Comparison of ENCODE assay signal across 10 mouse cellular contexts in genomic region chr3:137940757-137941156, GRCm38 (mm10). TPM values are rescaled to one million over a fixed set of nuclear protein-coding genes. Genes with fewer than 3 reads are reported as not detected.
DNase-seq lines count a peak whose midpoint lies in the region; ATAC-seq and TF ChIP-seq lines count a peak whose summit lies in the region.
"Had no signal": no experiment of that assay in that cellular context is flagged by ENCODE, and none has a peak within 500 bp of the region (broad histone marks: within the 10 kb centered on the region; RNA-seq: fewer than 3 reads in every experiment).

No protein-coding gene starts in this region.

- no peak overlapping the region for H3K27ac ChIP-seq in lung, embryonic 16.5 days (ENCODE audit: low read length)
- peak overlapping the region; percentile 81; the same call in 1 of the 2 replicates for H3K27ac ChIP-seq in bone marrow, adult 2 months (ENCODE audit: control insufficient read depth, insufficient read depth, low read depth, low read length, poor library complexity)
- H3K27ac ChIP-seq: midbrain, embryonic 12.5 days had no signal

- H3K9ac ChIP-seq in lung, embryonic 16.5 days (ENCODE audit: low read length), result no peak overlapping the region
- H3K9ac ChIP-seq: midbrain, embryonic 12.5 days had no signal

- no peak overlapping the region for H3K4me2 ChIP-seq in lung, embryonic 16.5 days (ENCODE audit: low read depth, low read length)
- H3K4me2 ChIP-seq: midbrain, embryonic 12.5 days had no signal

- no peak for TF ChIP-seq CTCF in bone marrow, adult 2 months (IDR thresholded peaks at IDR 0.05; ENCODE audit: control insufficient read depth, insufficient read depth, low read length)

- no peak for DNase-seq in lung, postnatal 10 days
- DNase-seq in heart, postnatal 10 days, result peak; percentile 83 to 84
- DNase-seq in ovary, postnatal 36 days (ENCODE audit: low spot score), result peak; percentile 49
- no peak for DNase-seq in kidney, adult 9 months
- no peak for DNase-seq in left cerebral cortex, postnatal 36 days (ENCODE audit: low spot score in 2 of 2)
- DNase-seq in right cerebral cortex, postnatal 4 days, result no peak
- DNase-seq: kidney, postnatal 36 days had no signal

- no peak for TF ChIP-seq POLR2A in bone marrow, adult 2 months (IDR thresholded peaks at IDR 0.05; ENCODE audit: borderline replicate concordance, control insufficient read depth, low read depth, low read length)

- no peak overlapping the region for H3K4me3 ChIP-seq in lung, embryonic 16.5 days (ENCODE audit: low read length)
- no peak overlapping the region for H3K4me3 ChIP-seq in bone marrow, adult 2 months (replicated peaks; ENCODE audit: control insufficient read depth, low read depth, low read length)
- H3K4me3 ChIP-seq: midbrain, embryonic 12.5 days had no signal

- H3K4me1 ChIP-seq in lung, embryonic 16.5 days (replicated peaks; ENCODE audit: control insufficient read depth, insufficient read depth, low read length), result peaks cover 5% of the 10 kb centered on the region
- peaks cover 2% of the 10 kb centered on the region for H3K4me1 ChIP-seq in bone marrow, adult 2 months (ENCODE audit: control insufficient read depth, insufficient read depth, low read length)

- intact Hi-C loops in heart, postnatal 10 days (cut with DNase I), result no loop called here
- intact Hi-C loops in left cerebral cortex, postnatal 36 days (cut with DNase I), result no loop called here

- H3K9me3 ChIP-seq in lung, embryonic 16.5 days (ENCODE audit: control insufficient read depth, low read length), result no peaks in the 10 kb centered on the region
- H3K9me3 ChIP-seq: midbrain, embryonic 12.5 days had no signal

- peak; percentile 57 for ATAC-seq in lung, embryonic 16.5 days (ENCODE audit: low read depth)

- no peaks in the 10 kb centered on the region for H3K36me3 ChIP-seq in lung, embryonic 16.5 days (ENCODE audit: control insufficient read depth, insufficient read depth, low read length)
- H3K36me3 ChIP-seq: midbrain, embryonic 12.5 days had no signal

- WGBS in lung, embryonic 16.5 days, result 42% methylated on average over 4 of the region's 4 CpGs
- 58% methylated on average over 4 of the region's 4 CpGs for WGBS in bone marrow, adult 2 months

- no peaks in the 10 kb centered on the region for H3K27me3 ChIP-seq in lung, embryonic 16.5 days (ENCODE audit: control insufficient read depth, insufficient read depth, low read depth, low read length)
- H3K27me3 ChIP-seq: midbrain, embryonic 12.5 days had no signal

RNA-seq across cellular contexts. Expression of gene Lamtor3, which starts 22.5 kb away (rescaled TPM):
- polyA plus RNA-seq in lung, embryonic 16.5 days (2015; fragmentation: Nextera tagmentation; extraction: Ambion mirVana), result 108 and 112 TPM in 2 replicates
- polyA plus RNA-seq in bone marrow, adult 2 months (2011; ENCODE audit: insufficient read depth, insufficient read length, low replicate concordance, missing spikeins), result 41.6 and 45.1 TPM in 2 replicates
- total RNA-seq in heart, postnatal 10 days (2021), result 10 to 100 TPM; 87.8 to 98.0 TPM
- 10 to 100 TPM; 66.5 to 70.6 TPM for total RNA-seq in left cerebral cortex, postnatal 36 days (2021)

RNA-seq across cellular contexts. Expression of gene Dapp1, which starts 40.6 kb away (rescaled TPM):
- polyA plus RNA-seq in lung, embryonic 16.5 days (2015; fragmentation: Nextera tagmentation; extraction: Ambion mirVana), result 7.5 and 9.0 TPM in 2 replicates
- 29.3 and 64.2 TPM in 2 replicates for polyA plus RNA-seq in bone marrow, adult 2 months (2011; ENCODE audit: insufficient read depth, insufficient read length, low replicate concordance, missing spikeins)
- total RNA-seq in heart, postnatal 10 days (2021), result 1 to 10 TPM; 4.0 to 5.2 TPM
- total RNA-seq in left cerebral cortex, postnatal 36 days (2021), result 1 to 10 TPM; 2.6 to 3.4 TPM

Comparison
In these comparisons a context has a peak if more than half of its experiments do, and no peak if none do; other contexts are left out.
1. DNase-seq: peak in heart, postnatal 10 days (2 of 2) and ovary, postnatal 36 days (single experiment); none in lung, postnatal 10 days (single experiment), kidney, adult 9 months (single experiment), left cerebral cortex, postnatal 36 days (0 of 2) and right cerebral cortex, postnatal 4 days (single experiment).